Mouse (Mus musculus) CD4-positive helper T cell, adult 2 months (primary cell): Measurements from ENCODE around the gene Hs6st1.
A peak's percentile ranks its signal among the peaks of the same experiment; 100 is the strongest.

ENCODE experiments used
- DNase-seq: peaks from one replicate; pipeline ENCODE4 v3.0.0-alpha.2; 2012; ENCODE audit warnings: low read depth, missing footprints, low spot score

Gene Hs6st1

DNA sequence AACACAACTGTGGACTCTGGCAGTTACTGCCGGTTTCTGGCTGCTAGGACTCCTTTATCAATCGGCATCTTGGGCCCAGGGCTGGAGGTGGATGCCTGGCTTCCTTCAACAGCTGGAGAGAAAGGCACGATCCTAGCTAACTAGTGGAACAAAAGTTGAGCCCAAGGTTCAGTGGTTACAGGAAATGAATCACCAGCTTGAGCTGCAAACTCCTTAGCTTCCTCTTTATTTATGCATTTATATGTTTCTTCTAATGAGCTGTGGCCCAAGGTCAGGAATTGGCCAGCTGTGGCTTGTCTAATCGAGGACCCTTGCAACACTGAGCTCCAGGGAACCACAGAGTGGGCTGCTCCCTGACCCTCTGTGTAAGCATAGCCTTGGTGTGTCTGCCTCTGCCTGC lies 60.9 kb downstream of the Hs6st1 start:
- no peak for DNase-seq

DNA sequence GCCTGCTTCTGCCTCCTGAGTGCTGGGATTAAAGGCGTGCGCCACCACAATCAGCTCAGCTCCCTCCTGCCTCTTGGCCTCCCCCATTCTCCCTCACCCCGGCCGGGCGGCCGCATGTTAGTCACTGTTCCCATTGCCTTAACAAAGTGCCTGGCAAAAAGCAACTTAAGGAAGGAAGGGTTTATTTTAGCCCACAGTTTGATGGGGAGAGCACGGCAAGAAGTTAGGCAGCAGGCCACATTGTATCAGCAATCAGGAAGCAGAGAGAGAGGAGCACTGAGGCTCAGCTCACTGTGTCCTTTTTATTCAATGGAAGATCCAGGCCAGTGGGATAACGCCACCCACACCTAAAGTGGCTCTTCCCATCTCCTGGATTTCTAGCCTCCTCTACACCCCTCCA lies 61.7 kb downstream of the Hs6st1 start:
- no peak for DNase-seq

DNA sequence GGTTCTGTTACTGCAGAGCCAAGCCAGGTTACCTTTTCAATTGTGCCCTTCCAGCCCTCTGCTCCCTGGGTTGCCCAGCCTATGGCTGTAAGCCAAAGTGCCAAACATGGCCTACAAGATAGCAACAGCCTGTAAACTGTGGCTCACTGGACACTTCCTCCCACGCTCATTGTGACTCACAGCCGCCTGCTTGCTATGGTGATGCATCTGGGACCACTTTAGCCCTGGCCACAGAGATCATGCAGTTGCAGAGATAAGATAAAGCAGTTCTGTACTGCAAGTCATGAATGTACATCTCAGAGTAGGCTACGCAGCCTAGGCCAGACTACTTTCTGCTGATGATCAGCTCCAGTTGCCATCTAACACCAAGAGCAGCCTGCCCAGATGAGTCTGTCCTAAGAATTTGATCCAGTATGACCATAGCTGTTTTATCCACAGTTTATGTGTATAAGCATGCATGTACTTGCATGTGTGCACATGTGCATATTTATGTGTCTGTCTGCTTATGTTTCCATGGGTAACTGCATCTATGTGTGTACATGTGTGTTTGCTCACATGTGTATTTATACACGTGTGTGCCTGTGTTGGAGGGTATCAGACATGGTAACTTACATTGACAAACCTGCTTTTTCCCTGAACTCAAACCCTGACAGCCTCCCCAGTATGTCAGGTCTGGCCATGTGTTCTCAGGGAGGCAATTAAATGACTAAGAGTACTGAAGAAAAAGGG lies 62.3 kb downstream of the Hs6st1 start:
- DNase-seq: no peak

DNA sequence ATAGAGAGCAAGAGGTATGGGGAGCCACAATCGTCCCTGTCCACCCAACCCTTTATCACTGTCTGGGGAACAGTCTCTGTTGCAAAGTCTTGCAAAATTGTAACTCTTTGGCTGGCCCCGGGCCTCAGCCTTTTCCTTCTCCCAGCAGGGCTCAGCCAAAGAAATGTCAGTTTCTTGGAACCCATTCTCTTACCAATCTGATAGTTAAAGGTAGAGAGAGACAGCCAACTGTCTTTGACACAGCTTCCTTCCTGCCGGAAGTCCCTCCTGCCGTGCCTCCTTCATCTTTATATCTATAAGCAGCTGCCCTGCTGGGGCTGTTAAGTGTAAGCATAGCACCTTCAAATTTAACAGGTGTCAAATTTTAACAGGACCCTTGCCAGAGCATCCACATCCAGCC lies 63.0 kb downstream of the Hs6st1 start:
- peak; percentile 24 for DNase-seq

DNA sequence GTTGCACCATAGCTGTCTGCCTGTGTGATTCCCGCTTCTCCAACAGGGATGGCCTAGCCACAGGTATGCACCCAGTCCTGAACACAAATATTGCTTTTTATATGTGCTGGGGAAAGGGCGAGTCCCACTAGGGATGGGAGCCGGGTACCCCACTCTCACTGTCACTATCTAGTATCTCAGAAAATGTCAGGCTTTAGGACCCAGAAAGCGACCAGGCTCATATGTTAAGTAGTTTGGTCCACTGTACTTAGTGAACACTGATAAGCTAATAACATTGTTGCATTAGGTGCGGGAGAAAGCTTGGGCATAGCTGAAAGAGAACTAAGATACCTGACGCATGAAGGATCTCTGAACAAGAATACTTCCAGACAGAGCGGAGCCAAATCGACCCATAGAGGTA lies 63.6 kb downstream of the Hs6st1 start:
- DNase-seq: no peak

DNA sequence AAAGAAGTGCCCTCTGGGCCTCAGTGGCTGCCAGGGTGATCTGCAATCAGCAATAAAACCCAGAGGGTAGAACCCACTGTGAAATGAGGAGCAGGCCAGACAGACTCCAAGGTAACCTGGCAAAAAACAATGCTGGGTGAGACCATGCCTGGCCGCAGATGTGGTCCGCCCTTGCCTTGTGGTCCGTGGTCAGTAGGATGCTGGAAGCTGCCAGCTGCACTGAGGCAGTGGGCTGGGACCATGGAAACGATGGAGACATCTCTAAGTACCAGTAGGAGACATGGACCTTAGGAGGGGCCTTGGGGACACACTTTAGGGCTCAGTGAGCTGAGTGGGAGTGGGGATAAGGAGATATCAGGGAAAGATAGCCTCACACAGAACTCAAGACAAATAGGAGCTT lies 64.0 kb downstream of the Hs6st1 start:
- no peak for DNase-seq

DNA sequence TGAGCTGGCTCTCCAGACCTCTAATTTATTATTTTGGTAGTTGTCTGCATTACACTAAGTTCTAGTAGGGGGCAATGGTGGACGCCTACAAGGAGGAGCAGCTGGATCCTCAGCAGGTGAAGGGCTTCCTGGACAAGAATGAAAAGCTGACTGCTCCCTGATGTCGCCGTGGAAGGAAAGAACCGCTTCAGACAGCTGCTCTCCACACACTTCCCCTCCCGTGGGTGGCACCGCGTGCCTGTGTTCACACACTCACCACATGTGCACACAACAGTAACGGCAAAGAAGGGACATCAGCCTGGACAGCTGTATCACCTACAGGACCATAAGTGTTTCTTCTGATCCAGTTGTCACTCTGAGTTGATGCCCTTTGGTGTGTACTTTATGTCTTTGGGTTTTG lies 64.8 kb downstream of the Hs6st1 start:
- no peak for DNase-seq

DNA sequence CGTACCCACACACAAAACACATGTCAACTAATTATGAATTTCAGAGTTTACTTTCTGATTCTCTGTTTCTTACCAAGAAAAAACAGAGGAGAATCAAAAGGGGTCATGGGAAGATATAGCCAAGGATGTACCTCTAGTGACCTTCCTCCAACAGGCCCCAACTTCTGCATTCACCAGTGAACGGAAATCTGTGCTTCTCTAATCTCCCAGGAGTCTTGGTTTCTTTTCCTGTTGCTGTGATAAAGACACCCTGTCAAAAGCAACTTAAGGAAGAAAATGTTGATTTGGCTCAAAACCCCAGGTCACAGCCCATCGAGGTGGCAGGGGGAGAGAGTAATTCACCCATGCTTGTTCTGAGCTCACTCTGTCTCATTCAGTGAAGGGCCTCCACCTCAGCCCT lies 65.4 kb downstream of the Hs6st1 start:
- DNase-seq: no peak

DNA sequence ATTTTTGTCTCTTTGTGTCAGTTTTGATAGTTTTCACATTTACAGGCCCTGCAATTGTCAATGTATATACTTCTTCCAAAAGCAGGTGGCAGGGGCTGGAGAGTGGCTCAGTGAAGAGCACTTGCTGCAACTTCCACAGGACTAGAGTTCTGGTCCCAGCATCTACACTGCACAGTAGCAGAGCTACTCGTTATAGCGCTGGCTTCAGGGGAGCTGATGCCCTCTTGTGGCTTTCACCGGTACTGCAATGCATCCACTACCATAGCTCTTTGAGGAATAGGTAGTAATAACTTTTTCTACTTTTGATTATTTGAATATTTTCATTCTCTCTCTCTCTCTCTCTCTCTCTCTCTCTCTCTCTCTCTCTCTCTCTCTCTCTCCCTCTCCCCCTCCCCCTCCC lies 66.4 kb downstream of the Hs6st1 start:
- peak; percentile 73 for DNase-seq

DNA sequence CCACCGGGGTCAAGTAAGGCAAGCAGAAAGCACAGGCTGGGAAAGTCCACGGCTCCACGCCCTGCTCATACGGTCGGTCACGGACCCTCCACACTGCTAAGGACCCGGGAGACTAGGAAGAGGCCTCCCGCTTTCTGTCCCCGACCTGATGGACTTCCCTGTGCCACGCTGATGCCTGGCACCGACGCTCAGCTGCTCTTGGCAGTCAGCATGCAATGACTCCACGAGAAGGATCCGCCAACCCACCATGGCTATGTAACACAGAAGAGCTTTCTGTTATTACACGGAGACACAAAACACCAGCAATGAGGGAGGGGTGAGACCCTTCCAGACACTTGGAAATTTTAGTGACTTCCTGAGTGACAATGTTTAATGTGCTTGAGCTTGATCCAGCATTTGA lies 72.1 kb downstream of the Hs6st1 start:
- DNase-seq: no peak

DNA sequence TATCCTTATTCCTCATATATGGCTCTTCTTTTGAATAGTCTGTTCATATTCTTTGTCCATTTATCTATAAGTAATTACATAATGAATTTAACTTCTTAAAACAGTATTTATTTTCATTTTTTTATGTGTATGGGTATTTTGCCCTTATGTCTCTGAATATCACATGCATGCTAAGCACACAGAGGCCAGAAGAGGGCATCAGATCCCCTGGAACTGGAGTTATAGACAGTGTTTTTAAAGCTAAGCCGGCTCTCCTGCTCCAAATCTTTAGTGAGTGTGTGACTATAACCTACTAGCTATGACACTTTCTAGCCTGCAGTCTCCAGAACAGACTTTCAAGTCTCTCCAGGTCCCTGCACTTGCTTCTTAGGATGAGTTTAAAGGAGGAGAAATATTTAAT lies 76.8 kb downstream of the Hs6st1 start:
- peak; percentile 53 for DNase-seq

DNA sequence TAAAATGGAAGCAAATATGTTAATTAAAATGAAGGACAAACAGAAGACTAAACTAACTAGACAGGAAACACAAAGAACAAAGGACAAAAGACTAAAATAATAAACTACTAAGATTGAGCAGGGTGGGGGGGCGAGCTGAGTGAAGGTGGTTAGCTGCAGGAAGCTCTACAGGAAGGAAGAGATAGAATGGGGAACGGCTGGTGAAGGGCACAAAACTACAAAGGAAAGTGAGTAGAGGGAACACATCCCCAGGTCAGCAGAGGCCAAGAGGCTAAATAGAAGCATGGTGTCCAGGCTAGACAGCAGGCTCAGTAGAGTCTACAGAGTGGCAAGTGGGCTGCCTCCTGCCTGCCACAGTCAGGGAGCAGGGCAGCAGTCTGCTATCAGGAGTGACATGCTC lies 80.6 kb downstream of the Hs6st1 start:
- DNase-seq: peak; percentile 52

DNA sequence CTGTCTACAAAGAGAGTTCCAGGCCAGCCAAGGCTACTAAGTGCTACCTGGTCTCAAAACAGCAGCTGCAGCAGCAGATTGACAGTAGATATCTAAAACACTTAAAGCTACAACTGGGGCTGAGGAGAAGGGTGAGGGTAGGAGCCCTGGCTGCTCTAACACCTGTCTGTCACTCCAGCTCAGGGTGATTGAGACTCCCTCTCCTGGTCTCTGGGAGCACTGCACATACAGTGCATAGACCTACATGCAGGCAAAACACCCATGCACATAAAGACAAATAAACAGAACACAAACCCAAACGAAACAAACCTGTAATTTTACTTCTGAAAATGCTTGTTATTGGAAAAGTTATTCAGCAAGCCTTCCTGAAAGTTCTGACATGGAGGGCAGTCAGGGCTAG lies 81.2 kb downstream of the Hs6st1 start:
- DNase-seq: peak; percentile 74
